Mouse (Mus musculus) heart, embryonic 12.5 days (tissue): Measurements from ENCODE around the gene Ctnnb1. TPM values are rescaled to one million over a fixed set of nuclear protein-coding genes. Genes with fewer than 3 reads are reported as not detected.

ENCODE experiments used
- ATAC-seq: fragments of 200-750 bp; cut with Nextera tagmentation; 2 replicates; pipeline ENCODE4 v1.8.0; 2017; ENCODE audit warnings: moderate TSS enrichment, moderate library complexity; ENCODE audit not compliant: insufficient number of reproducible peaks, low FRiP score
- H3K27ac ChIP-seq: fragments of 300-500 bp; sonication (generic); 2 replicates; pipeline ENCODE4 v1.5.1; 2016; ENCODE audit warnings: mild to moderate bottlenecking, moderate library complexity; ENCODE audit not compliant: poor library complexity, severe bottlenecking
- H3K27me3 ChIP-seq: fragments of 300-500 bp; sonication (generic); replicated peaks from 2 replicates; pipeline ENCODE4 v1.6.1; 2016; ENCODE audit warnings: mild to moderate bottlenecking, moderate library complexity
- H3K36me3 ChIP-seq: fragments of 300-500 bp; sonication (generic); 2 replicates; pipeline ENCODE4 v1.6.1; 2016; ENCODE audit warnings: mild to moderate bottlenecking, moderate library complexity
- H3K4me1 ChIP-seq: fragments of 300-500 bp; sonication (generic); replicated peaks from 2 replicates; pipeline ENCODE4 v1.6.1; 2016; ENCODE audit warnings: mild to moderate bottlenecking
- H3K4me2 ChIP-seq: fragments of 300-500 bp; sonication (generic); 2 replicates; pipeline ENCODE4 v1.6.1; 2016; ENCODE audit warnings: mild to moderate bottlenecking, moderate library complexity
- H3K4me3 ChIP-seq: fragments of 300-500 bp; sonication (generic); 2 replicates; pipeline ENCODE4 v1.5.1; 2016; ENCODE audit warnings: mild to moderate bottlenecking
- H3K9ac ChIP-seq: fragments of 300-500 bp; sonication (generic); 2 replicates; pipeline ENCODE4 v1.6.1; 2016; ENCODE audit warnings: mild to moderate bottlenecking, moderate library complexity
- H3K9me3 ChIP-seq: fragments of 300-500 bp; sonication (generic); replicated peaks from 2 replicates; pipeline ENCODE4 v1.6.1; 2016; ENCODE audit warnings: mild to moderate bottlenecking, moderate library complexity
- WGBS: fragments of 180-500 bp; shearing (Covaris S2); methylation state at CpG from one replicate; pipeline ENCODE4 v1.1.7; 2016; 5-methylcytosine and 5-hydroxymethylcytosine counted together
- polyA plus RNA-seq: library from polyadenylated mRNA; unstranded; fragments of >200 nt; fragmentation: Nextera tagmentation; extraction: Ambion mirVana; gene quantifications from 2 replicates; pipeline ENCODE4 v1.2.1, GENCODE M21; 2016

Ctnnb1 gene
- polyA plus RNA-seq, 1 experiment from 2014 or later: 397 TPM

DNA sequence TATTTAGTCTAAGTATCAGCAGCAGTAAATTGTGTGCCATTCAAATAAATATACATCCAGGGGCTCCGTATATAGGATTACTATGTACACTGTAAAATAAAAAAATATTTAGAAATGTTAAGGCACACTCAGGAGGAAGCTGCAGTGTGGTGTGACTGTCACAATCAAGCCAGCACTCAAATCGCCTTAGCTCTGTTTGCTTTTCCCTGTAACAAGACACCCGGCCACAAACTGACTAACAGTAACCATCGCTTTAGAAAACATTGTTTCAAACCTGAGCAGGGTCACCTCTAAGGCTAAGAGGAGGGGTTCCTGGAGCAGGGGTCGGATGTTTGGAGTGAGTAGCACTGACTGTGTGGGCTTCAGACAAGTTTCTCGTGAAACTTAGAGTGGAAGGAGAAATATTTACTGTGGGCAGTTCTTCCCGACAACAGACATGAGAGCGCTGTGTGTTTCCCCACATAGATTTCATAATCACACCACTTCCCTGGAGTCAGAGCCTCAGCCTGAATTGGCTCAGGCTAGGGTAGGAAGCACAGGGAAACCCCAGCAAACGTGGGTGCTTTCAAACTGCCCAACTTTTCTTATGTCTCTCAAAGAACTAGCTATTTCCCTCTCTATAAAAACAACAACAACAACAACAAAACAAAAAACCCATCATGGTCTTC, 1.9 kb upstream of the Ctnnb1 start:
- Histone ChIP-seq H3K4me2 (0 out of 2 replicates have a peak overlapping the region, but pooled peaks have one; percentile 12), H3K27ac (no peak overlapping the region), H3K9ac (no peak overlapping the region), H3K9me3 (no peaks in the 10 kb centered on the region), H3K4me1 (no peaks in the 10 kb centered on the region; the same call in 1 of the 2 replicates), H3K27me3 (no peaks in the 10 kb centered on the region), H3K4me3 (no peak overlapping the region), H3K36me3 (no peaks in the 10 kb centered on the region)
- WGBS: 19% methylated on average over 9 of the region's 9 CpGs
- no peak for ATAC-seq

GRCm38 (mm10) chr9:120930021-120930420, 1.0 kb downstream of the Ctnnb1 start:
- peaks cover 9% of the 10 kb centered on the region; the same call in 1 of the 2 replicates for H3K4me1 ChIP-seq
- 94% methylated on average over 12 of the region's 12 CpGs for WGBS
- H3K36me3 ChIP-seq: no peaks in the 10 kb centered on the region
- no peaks in the 10 kb centered on the region for H3K9me3 ChIP-seq
- H3K27ac ChIP-seq: no peak overlapping the region
- no peaks in the 10 kb centered on the region for H3K27me3 ChIP-seq
- no peak for ATAC-seq
- H3K9ac ChIP-seq: no peak overlapping the region
- H3K4me2 ChIP-seq: no peak overlapping the region
- no peak overlapping the region for H3K4me3 ChIP-seq

GRCm38 (mm10) chr9:120930811-120931210, 1.8 kb downstream of the Ctnnb1 start:
- H3K27me3 ChIP-seq: no peaks in the 10 kb centered on the region
- no peak overlapping the region for H3K4me2 ChIP-seq
- no peak for ATAC-seq
- no peak overlapping the region for H3K4me3 ChIP-seq
- H3K27ac ChIP-seq: no peak overlapping the region
- no peaks in the 10 kb centered on the region for H3K36me3 ChIP-seq
- 66% methylated on average over 8 of the region's 8 CpGs for WGBS
- H3K9me3 ChIP-seq: no peaks in the 10 kb centered on the region
- H3K9ac ChIP-seq: no peak overlapping the region
- peaks cover 15% of the 10 kb centered on the region for H3K4me1 ChIP-seq

DNA sequence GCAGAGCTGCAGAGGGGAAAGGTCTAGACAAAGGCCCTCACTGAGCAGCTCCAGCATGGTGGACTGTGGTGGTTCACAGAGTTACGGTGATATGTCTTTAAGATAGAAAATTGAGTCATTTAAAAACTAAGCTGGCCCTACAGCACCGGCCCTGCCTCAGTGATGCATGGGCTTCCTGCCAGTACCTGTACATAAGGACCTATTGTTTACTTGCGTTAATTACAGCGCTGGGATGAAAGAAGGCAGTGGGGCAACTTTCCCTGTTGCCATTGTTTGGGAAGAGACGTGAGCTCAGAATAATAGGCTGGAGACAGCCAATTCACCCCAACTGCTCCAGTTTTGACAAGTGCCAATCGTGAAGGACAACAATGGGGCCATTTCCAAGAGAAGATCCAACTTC, 3.4 kb downstream of the Ctnnb1 start:
- H3K4me1 ChIP-seq: peaks cover 28% of the 10 kb centered on the region
- no peaks in the 10 kb centered on the region for H3K9me3 ChIP-seq
- ATAC-seq: no peak
- 65% methylated on average over 6 of the region's 6 CpGs for WGBS
- no peaks in the 10 kb centered on the region for H3K36me3 ChIP-seq
- H3K27me3 ChIP-seq: no peaks in the 10 kb centered on the region
- no peak overlapping the region for H3K4me3 ChIP-seq
- no peak overlapping the region for H3K9ac ChIP-seq
- H3K27ac ChIP-seq: peak overlapping the region; percentile 36; the same call in 1 of the 2 replicates
- H3K4me2 ChIP-seq: no peak overlapping the region

GRCm38 (mm10) chr9:120932797-120933586, 4.0 kb downstream of the Ctnnb1 start:
- H3K4me3 ChIP-seq: peak overlapping the region; percentile 99
- H3K27ac ChIP-seq: peak overlapping the region; percentile 95
- no peaks in the 10 kb centered on the region for H3K27me3 ChIP-seq
- no peaks in the 10 kb centered on the region for H3K36me3 ChIP-seq
- H3K4me2 ChIP-seq: peak overlapping the region; percentile 59
- WGBS: 5% methylated on average over 77 of the region's 78 CpGs
- no peaks in the 10 kb centered on the region for H3K9me3 ChIP-seq
- peak; percentile 92 for ATAC-seq
- peak overlapping the region; percentile 97 for H3K9ac ChIP-seq
- peaks cover 34% of the 10 kb centered on the region for H3K4me1 ChIP-seq

GRCm38 (mm10) chr9:120933587-120933885, 4.5 kb downstream of the Ctnnb1 start:
- 3% methylated on average over 57 of the region's 58 CpGs for WGBS
- ATAC-seq: peak; percentile 82
- no peaks in the 10 kb centered on the region for H3K9me3 ChIP-seq
- peaks cover 40% of the 10 kb centered on the region for H3K4me1 ChIP-seq
- peak overlapping the region; percentile 99 for H3K4me3 ChIP-seq
- peak overlapping the region; percentile 91 for H3K4me2 ChIP-seq
- peak overlapping the region; percentile 95 for H3K27ac ChIP-seq
- H3K27me3 ChIP-seq: no peaks in the 10 kb centered on the region
- H3K36me3 ChIP-seq: 0 out of 2 replicates have a peak, but pooled peaks cover 3% of the 10 kb centered on the region
- peak overlapping the region; percentile 97 for H3K9ac ChIP-seq

- 0 out of 2 replicates have a peak, but pooled peaks have one; percentile 12 for ATAC-seq
- no peaks in the 10 kb centered on the region for H3K9me3 ChIP-seq
- no peaks in the 10 kb centered on the region for H3K27me3 ChIP-seq
- H3K27ac ChIP-seq: peak overlapping the region; percentile 95
- H3K4me2 ChIP-seq: peak overlapping the region; percentile 91
- H3K4me1 ChIP-seq: peaks cover 43% of the 10 kb centered on the region
- H3K36me3 ChIP-seq: 0 out of 2 replicates have a peak, but pooled peaks cover 3% of the 10 kb centered on the region
- peak overlapping the region; percentile 97 for H3K9ac ChIP-seq
- peak overlapping the region; percentile 99 for H3K4me3 ChIP-seq
- under 1% methylated on average over 56 of the region's 57 CpGs for WGBS
Observed at GRCm38 (mm10) chr9:120933886-120934758, 5.1 kb downstream of the Ctnnb1 start.

DNA sequence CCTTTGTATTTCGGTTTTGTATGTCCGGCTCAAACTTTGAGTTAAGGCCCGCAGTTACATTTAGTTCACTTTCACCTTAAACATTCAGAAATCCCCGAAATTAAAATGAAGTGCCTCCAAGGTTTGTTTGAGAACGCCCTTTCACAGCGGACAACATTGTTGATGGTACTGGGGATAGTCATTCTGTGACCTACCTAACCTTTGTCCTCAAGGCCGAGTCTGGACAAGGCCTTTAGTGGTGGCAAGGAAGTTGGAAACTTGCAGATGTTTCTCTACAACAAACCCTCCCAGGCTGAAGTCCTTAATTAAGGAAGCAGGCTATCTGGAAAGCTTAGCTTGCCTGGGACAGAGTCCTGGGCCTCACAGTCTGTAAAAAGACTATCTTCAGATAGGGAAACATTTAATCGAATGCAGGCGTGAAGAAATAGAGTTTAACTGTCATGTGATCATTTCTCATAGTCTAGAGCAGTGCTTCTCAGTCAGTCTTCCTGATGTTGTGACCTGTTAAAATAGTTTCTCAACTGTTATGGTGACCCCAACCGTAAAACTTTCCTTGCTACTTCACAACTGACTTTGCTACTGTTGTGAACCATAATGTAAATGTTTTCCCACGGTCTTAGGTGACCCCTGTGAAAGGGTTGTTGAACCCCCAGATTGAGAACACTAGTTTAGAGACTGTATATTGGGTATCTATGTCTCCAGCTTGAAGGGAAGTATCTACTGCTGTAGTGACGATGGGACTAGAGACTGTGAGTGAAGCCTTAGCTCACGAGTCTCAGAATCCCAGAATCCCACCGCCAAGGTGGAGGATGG, 6.0 kb downstream of the Ctnnb1 start:
- no peak for ATAC-seq
- WGBS: 11% methylated on average over 14 of the region's 14 CpGs

GRCm38 (mm10) chr9:120935634-120935922, 6.6 kb downstream of the Ctnnb1 start:
- peak overlapping the region; percentile 97 for H3K9ac ChIP-seq
- no peaks in the 10 kb centered on the region for H3K27me3 ChIP-seq
- peaks cover 54% of the 10 kb centered on the region for H3K4me1 ChIP-seq
- H3K9me3 ChIP-seq: no peaks in the 10 kb centered on the region
- no peak overlapping the region for H3K27ac ChIP-seq
- peaks cover 11% of the 10 kb centered on the region; the same call in 1 of the 2 replicates for H3K36me3 ChIP-seq
- no peak for ATAC-seq
- H3K4me2 ChIP-seq: peak overlapping the region; percentile 91
- 12% methylated on average over 4 of the region's 4 CpGs for WGBS
- peak overlapping the region; percentile 99 for H3K4me3 ChIP-seq

More for the DNA sequence above, 6.0 kb downstream of the Ctnnb1 start:
- Histone ChIP-seq H3K4me1 (peaks cover 52% of the 10 kb centered on the region), H3K9me3 (no peaks in the 10 kb centered on the region), H3K36me3 (peaks cover 6% of the 10 kb centered on the region; the same call in 1 of the 2 replicates), H3K4me3 (peak overlapping the region; percentile 99), H3K27me3 (no peaks in the 10 kb centered on the region), H3K27ac (peak overlapping the region; percentile 95), H3K9ac (peak overlapping the region; percentile 97), H3K4me2 (peak overlapping the region; percentile 91)

DNA sequence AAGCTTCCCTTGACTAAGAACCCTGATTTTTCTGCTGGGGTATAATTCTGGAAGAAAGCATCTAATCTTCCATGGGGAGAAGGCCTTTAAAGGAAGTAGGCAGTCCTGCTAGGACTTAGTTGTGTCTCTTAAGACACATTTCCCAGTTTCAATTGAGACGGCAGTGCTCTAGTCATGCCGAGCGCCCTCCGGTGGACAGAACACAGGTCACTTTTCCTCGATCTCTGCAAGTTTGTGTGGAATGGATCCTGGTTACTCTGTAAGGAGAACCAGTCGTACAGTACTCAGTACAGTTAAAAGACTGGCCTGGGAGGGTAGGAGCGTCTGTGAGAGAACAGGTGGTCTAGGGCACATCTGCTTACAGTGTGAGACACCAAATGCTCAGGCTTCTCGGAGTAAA, 7.3 kb downstream of the Ctnnb1 start:
- Histone ChIP-seq H3K27ac (no peak overlapping the region), H3K9ac (peak overlapping the region; percentile 33; the same call in 1 of the 2 replicates), H3K36me3 (peaks cover 15% of the 10 kb centered on the region; the same call in 1 of the 2 replicates), H3K4me3 (peak overlapping the region; percentile 99), H3K4me1 (peaks cover 61% of the 10 kb centered on the region), H3K9me3 (no peaks in the 10 kb centered on the region), H3K27me3 (no peaks in the 10 kb centered on the region), H3K4me2 (peak overlapping the region; percentile 91)
- WGBS: 23% methylated on average over 8 of the region's 8 CpGs
- ATAC-seq: no peak
